Mouse (Mus musculus) MN1 (cell line): Measurements from ENCODE around the gene Bcl2l15.
"Not testable (repeated sequence)": the region's sequence is repeated elsewhere in the genome, so short reads cannot be mapped to it uniquely, and the experiment has no call there.

Experiments
- DNase-seq: peaks from one replicate; pipeline ENCODE4 v3.0.0-alpha.2; 2016; ENCODE audit warnings: low spot score

Gene Bcl2l15

GRCm38 (mm10) chr3:103832426-103832825 is at the start of gene Bcl2l15:
Bcl2l15 (plus strand) TSS chr3:103832601.
- no peak for DNase-seq

DNA sequence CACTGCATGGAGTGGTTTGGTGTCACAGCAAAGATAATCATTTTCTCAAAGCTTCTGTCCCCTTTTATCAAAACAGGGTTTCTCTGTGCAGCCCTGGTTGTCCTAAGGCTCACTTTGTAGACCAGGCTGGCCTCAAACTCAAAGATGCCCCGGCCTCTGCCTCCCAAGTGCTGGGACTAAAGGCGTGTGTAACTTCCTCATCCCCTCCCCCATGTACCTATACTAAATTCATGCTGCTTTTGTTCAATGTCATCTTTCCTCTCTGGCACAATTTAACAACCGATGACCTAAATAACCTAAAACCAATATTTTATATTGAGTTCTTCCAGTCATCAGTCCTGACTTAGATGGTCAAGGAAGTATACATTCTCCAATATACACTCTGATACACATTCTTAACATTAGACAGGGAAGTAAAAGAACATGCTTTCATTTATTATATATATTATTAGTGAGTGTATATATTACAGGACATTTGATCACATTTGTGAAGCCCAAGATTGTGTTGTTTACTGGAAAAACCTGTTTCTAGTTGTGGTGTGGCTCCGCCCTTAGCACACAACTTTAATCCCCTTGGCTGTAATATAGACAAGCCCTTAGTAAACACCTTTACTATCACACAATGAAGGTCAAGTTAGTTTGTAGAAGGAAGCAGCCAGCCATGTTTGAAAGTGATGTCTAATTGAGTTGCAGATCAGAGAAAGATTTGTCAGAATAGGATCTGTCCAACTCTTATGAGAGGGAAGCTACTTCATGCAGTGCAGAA is 49.4 kb upstream of the Bcl2l15 start:
- DNase-seq = no peak

DNA sequence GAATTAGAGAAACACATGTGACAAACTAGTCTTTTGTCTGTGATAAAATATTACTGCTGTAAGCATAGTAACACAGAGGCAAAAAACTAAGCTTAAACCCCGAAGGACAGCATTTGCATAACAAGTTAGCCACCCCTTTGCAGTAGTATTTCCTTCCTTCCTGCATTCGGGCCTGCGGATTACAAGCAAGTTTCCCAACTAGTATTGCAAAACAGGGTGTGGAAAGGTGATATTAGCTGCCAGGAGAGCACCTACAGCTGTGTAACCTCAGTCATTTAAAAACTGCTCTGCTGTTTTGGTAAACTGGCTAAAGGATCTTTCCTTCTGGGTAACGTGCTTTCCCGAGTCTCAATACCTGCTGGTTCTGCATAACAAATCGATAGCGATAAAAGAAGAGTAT is 45.2 kb upstream of the Bcl2l15 start:
- no peak for DNase-seq

- DNase-seq = no peak
Observed at GRCm38 (mm10) chr3:103789096-103789495, 43.3 kb upstream of the Bcl2l15 start.

DNA sequence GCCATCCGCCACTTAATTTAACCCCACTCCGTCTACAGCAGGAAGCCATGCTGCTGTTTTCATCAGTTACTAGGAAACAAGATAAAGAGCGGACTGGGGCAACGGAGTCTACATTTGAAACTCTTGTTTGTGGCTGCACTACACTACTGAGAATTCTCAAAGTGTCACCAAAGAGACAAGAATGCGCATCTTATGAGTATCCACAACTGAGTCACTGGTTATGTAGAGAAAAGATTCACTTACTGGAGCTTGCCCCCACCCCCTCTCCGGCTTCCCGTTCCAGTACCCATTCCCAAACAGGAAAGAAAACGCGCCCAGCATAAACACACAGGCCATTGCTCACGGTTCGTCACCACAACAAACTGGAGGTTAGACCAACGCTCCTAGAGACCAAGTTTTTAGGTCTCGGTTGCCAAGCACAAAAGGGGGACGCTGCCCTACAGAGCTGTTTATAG is 42.5 kb upstream of the Bcl2l15 start:
- DNase-seq = peak; percentile 64

GRCm38 (mm10) chr3:103790346-103791145 is 41.9 kb upstream of the Bcl2l15 start:
- DNase-seq = peak; percentile 51

DNA sequence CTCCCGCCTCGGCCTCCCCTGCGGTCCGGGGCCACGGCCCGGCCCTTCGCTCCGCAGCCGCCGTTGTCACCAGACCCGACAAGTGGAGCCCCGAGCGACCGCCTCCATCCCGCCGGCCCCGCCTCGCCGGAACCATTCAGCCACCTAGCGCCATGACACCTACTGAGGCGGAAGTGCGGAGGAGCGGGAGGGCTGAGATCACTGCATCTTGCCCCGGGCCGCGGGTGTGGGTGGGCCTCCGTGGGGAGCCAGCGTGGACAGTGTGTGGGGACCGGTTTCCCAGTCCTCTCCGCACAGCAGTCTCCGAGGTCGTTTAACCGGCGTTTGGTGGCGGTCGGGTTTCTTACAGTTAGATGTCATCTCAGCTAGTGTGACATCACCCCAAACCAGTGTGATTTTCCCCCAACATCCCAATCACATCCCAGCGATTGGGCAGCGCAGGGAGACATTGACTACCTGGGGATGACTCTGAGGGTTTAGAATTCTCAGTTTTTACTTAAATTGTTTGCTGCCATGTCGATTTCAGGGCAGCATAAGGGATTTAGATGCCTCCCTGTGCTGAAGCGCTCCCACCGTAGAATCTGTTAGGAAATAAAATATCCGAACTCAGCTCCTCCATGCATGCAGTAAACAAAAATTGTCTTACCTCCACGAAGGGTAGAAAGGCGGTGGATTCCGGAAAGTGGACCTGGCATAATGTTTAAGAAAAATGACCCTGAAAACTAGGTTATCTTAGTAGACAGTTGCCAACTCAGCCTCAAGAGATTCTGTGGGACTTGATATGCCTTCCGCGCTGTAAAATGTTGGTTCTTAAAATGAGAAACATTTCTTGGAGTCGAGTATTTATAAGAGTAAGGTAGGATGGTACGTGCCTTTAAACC is 40.9 kb upstream of the Bcl2l15 start, which contains the start of gene Hipk1:
Gene Hipk1, minus strand, starts transcription at position 334 of the 881 bp plus-strand sequence.
- peak; percentile 93 for DNase-seq

- DNase-seq = not testable (repeated sequence)
Observed at GRCm38 (mm10) chr3:103792111-103792406, 40.3 kb upstream of the Bcl2l15 start.

- no peak for DNase-seq
Observed at GRCm38 (mm10) chr3:103792566-103792965, 39.8 kb upstream of the Bcl2l15 start.

DNA sequence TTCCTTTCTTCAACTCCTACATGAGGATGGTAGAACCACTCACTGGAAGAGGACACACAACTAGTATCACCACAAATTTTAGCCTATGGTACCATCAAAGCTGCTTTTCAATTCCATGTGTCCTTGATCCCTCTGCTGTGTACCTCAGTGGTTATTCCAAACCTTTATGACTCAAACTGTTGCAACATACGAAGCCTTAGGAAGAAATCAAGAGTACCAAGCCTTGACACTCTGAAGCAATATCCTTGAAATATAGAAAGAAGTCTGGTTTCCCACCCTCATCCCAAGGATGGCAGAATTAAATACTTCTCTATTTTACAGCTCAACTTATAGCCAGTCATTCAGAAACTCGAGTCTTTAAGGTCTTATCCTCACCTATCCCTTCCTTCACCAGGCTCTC is 36.0 kb upstream of the Bcl2l15 start:
- no peak for DNase-seq

DNA sequence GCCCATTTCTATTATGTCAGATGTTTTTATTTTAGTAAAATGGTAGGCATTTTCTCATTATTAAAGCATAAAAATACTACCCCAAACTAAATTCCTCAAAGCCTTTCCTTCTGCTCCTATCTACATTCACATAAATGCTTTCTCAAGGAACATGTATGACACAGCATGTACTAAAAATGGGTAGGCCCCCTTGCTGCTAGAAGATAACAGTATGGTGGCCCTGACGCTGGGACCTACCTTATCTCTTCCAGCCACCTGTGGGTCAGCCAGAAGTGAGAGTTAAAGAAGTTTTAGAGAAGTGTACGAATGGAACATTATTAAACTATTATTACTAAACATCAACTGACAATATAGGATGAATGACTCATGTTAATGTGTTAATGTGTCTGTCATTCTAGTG is 32.9 kb upstream of the Bcl2l15 start:
- DNase-seq = no peak

DNA sequence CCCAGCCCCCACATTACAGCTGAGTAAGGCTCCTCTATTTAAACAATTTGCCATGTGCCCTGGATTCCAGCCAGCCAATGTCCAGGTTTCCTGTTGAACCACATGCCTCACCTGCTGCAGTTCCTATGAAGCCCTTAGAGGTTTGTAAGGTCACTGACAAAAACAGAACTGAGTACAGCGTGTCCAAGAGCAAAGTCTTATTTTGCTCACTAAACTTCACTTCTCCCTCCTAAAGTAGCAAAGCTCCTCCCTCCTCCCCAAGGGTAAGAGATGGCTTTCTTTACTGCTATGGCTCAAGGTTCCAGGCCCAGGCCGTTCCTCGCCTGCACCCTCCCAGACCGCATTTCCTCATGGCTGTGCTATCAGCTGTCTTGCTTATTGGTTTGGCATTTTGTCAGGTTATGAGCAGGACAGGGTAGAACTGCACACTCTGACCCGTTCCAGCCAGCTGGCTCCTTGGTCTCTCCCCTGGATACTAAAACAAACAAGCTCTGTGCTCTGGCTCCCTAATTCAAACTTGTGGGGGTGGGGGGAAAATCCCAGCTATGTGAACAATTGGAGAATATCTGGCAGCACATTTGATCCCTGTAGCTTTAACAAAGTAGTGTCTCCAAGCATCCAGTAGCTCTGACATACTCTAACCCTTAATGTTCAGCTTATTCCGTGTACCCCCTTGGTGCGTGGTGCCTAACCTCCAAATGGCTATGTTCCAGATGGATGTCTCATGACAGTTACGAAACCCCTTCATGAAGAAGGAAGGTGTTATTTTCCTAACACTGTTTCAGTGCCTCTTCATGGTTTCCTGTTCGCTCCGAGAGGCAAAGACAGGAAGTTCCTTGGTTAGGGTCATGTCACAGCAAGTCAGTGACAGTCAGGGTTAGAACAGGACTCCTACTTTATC is 30.5 kb upstream of the Bcl2l15 start:
- peak; percentile 80 for DNase-seq

DNA sequence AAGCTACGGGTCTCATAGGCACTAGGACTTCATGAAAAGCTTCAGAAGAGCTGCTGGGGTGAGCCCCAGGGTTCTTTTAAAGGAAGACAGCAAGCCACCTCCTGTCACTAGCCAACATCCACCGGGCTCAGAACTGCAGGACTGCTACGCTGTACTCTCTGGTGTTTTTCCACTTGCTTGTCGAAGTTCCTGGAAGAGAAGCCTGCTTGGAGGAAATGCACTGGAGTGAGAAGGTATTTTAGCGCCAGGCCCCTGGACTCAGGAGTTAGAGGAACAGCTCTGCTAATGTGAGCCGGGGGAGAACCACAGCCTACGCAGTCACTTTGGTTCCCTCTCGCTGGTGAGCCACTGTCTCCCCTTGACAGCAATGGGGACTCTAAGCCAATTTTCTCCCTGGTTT is 29.5 kb upstream of the Bcl2l15 start:
- no peak for DNase-seq

GRCm38 (mm10) chr3:103805671-103806070 is 26.7 kb upstream of the Bcl2l15 start:
- no peak for DNase-seq

DNA sequence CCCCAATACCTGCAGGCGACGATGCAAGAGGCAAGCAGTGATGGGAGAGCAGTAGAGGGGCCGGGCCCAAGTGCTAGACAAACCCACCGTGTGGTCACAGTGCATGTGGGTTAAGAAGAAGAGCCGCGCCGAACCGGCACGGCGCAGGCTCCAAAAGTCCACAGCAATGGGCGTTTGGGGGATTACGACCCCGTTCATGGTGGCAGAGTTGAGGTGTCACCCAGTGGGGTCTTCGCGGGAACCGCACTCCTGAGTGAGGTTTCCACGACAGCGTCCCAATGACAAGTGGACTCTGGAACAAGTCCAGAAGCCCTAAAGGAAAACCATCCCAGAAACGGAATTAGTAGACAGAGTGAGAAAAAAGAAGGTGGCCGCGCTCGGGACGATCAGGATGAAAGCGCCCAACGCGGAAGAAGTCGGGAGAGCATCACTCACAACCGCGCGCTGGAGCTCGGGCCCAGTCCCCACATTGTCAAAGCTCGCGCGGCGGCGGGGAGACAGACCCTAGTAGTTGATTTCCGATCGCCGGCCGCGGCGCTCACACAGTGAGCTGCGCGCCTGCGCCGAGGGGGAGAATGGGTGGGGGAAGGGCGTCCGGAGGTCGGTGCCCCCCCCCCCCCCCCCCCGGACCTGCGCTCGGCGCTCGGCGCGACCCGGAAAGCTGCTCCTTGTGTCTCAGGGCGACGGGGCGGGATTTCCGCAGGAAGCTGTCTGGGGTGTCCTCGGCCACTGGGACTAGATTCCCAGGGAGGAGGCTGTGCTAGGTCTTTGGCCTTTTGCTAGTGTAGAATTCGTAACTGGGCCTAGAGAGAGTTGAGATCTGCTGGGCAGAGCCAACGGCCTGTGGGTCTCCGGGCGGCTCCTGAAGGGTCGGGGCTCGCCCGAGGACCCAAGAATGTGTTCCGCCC is 23.3 kb upstream of the Bcl2l15 start, which contains the start of the genes Dclre1b, Ap4b1 and Gm43064:
Gene Dclre1b, minus strand, starts transcription at position 554 of the 908 bp plus-strand sequence.
Gene Ap4b1, plus strand, starts transcription at position 630 of the 908 bp plus-strand sequence.
Gene Gm43064, plus strand, starts transcription at position 683 of the 908 bp plus-strand sequence.
- DNase-seq = peak; percentile 95

GRCm38 (mm10) chr3:103809799-103810150 is 22.6 kb upstream of the Bcl2l15 start:
- DNase-seq = no peak

- no peak for DNase-seq
Observed at GRCm38 (mm10) chr3:103810967-103811366, 21.4 kb upstream of the Bcl2l15 start.

DNA sequence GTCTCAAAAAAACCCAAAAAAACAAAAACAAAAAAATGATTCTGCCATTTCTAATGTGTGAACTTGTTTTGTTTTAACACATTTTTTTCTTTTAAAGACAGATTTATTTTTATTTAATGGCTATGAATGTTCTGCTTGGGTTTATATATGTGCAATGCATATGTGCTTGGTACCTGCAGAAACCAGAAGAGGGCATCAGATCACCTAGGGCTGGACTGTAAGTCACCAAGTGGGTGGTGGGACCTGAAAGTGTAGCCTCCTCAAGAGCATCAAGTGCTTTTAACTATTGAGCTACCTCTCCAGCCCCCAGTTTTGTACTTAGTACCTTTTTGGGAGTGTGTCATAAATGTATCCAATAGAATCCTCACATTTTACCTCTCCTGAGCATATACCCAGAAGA is 4.9 kb upstream of the Bcl2l15 start:
- no peak for DNase-seq

GRCm38 (mm10) chr3:103829036-103829435 is 3.4 kb upstream of the Bcl2l15 start:
- DNase-seq = no peak

- DNase-seq = not testable (repeated sequence)
Observed at GRCm38 (mm10) chr3:103830681-103831080, 1.7 kb upstream of the Bcl2l15 start.
